Mouse (Mus musculus) hindbrain, embryonic 13.5 days (tissue): Measurements from ENCODE around the gene Hist1h2af. TPM values are rescaled to one million over a fixed set of nuclear protein-coding genes. Genes with fewer than 3 reads are reported as not detected.
"Not testable (repeated sequence)": the region's sequence is repeated elsewhere in the genome, so short reads cannot be mapped to it uniquely, and the experiment has no call there.

ENCODE experiments used
- ATAC-seq: fragments of 200-750 bp; cut with Nextera tagmentation; 2 replicates; pipeline ENCODE4 v1.8.0; 2017; ENCODE audit warnings: moderate TSS enrichment; ENCODE audit not compliant: low FRiP score
- H3K27ac ChIP-seq: fragments of 300-500 bp; sonication (generic); 2 replicates; pipeline ENCODE4 v1.5.1; 2015; ENCODE audit warnings: inconsistent platforms, mild to moderate bottlenecking, moderate library complexity
- H3K27me3 ChIP-seq: fragments of 300-500 bp; sonication (generic); 2 replicates; pipeline ENCODE4 v1.6.1; 2015; ENCODE audit warnings: mild to moderate bottlenecking, inconsistent platforms
- H3K36me3 ChIP-seq: fragments of 300-500 bp; sonication (generic); 2 replicates; pipeline ENCODE4 v1.6.1; 2015; ENCODE audit warnings: mild to moderate bottlenecking, inconsistent platforms
- H3K4me1 ChIP-seq: fragments of 300-500 bp; sonication (generic); replicated peaks from 2 replicates; pipeline ENCODE4 v1.6.1; 2015; ENCODE audit warnings: inconsistent platforms
- H3K4me2 ChIP-seq: fragments of 300-500 bp; sonication (generic); 2 replicates; pipeline ENCODE4 v1.6.1; 2015; ENCODE audit warnings: inconsistent platforms, mild to moderate bottlenecking, moderate library complexity
- H3K4me3 ChIP-seq: fragments of 300-500 bp; sonication (generic); 2 replicates; pipeline ENCODE4 v1.5.1; 2015; ENCODE audit warnings: mild to moderate bottlenecking, inconsistent platforms
- H3K9ac ChIP-seq: fragments of 300-500 bp; sonication (generic); 2 replicates; pipeline ENCODE4 v1.6.1; 2015; ENCODE audit warnings: mild to moderate bottlenecking, inconsistent platforms
- H3K9me3 ChIP-seq: fragments of 300-500 bp; sonication (generic); 2 replicates; pipeline ENCODE4 v1.6.1; 2016; ENCODE audit warnings: inconsistent platforms
- WGBS: fragments of 180-500 bp; shearing (Covaris S2); methylation state at CpG from one replicate; pipeline ENCODE4 v1.1.7; 2015; 5-methylcytosine and 5-hydroxymethylcytosine counted together
- polyA plus RNA-seq: library from polyadenylated mRNA; unstranded; fragments of >200 nt; fragmentation: Nextera tagmentation; extraction: Ambion mirVana; gene quantifications from 2 replicates; pipeline ENCODE4 v1.2.1, GENCODE M21; 2015

Hist1h2af gene
- polyA plus RNA-seq, 1 experiment from 2014 or later, result 2.4 TPM

DNA sequence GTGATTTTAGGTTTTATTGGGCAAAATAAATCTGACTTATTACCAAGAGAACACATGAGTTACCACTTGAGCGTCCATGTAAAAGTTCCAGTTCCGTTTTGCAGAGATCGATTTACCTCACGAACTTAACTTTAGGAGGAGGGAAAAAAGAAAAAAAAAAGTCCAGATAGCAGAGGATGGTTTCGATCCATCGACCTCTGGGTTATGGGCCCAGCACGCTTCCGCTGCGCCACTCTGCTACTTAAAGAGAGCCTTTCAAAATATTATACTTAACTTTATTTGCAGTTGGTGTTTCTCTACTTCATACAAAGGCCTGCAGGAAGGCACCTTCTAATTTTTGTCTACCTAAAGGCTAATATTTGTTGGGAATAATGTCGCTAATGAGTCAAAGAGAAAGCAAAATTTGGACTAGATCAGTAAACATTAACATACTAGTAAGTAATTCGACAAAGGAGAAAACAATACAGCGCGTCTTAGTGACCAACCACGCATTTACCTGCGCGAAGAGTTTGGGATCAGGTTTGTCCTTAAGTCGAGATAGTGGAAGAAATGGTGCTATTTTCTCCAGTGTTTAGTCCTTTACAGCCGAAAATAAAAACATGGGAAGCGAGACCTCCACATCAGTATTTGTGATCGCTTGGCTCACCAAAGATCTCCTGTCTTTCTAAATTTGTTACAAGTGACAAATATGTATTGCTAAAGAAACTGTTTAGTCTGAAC, 3.4 kb upstream of the Hist1h2af start:
- Histone ChIP-seq H3K9ac (peak overlapping the region; percentile 83), H3K4me2 (peak overlapping the region; percentile 74), H3K27me3 (no peaks in the 10 kb centered on the region), H3K9me3 (no peaks in the 10 kb centered on the region), H3K4me3 (peak overlapping the region; percentile 51), H3K27ac (peak overlapping the region; percentile 96), H3K36me3 (no peaks in the 10 kb centered on the region), H3K4me1 (peaks cover 45% of the 10 kb centered on the region)
- no peak for ATAC-seq
- under 1% methylated on average over 20 of the region's 20 CpGs for WGBS

DNA sequence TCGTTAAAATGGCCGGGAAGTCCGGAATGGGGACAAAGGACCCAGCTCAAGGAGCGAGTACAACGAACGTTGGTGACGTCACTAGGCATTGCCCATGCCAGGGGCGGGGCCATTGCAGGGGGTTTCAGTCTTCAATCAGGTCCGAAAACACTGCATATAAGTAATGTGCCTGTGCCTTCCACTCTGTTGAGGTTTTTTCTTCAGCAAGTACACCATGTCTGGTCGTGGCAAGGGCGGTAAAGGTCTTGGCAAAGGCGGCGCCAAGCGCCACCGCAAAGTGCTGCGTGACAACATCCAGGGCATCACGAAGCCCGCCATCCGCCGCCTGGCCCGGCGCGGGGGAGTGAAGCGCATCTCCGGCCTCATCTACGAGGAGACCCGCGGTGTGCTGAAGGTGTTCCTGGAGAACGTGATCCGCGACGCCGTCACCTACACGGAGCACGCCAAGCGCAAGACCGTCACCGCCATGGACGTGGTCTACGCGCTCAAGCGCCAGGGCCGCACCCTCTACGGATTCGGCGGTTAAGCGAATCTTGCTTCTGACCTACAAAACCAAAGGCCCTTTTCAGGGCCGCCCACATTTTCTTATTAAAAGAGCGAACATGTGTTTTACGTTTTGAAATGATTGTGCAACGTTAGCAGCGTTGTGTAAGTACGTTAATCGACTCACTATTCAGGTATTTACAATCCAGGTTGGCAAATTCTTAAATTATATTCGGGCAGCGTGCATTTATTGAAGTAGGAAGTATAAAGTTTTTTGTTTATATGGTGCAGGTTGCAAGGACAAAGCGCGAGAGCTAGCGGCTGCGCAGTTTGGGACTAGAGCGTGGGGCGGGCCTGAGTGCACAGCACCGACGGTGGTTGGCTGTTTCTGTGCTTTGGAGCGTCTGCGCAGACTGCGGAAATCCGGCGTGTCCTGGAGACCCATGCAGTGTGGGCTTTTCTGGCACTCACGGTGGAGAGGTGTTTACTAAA, 2.5 kb upstream of the Hist1h2af start, which contains the start of gene Hist1h4h:
Gene Hist1h4h, plus strand, starts transcription at position 150 of the 975 bp plus-strand sequence.
- WGBS, result under 1% methylated on average over 59 of the region's 70 CpGs
- H3K27ac ChIP-seq, result peak within 1 kb of the TSS; percentile 96
- no peaks in the 10 kb centered on the region for H3K9me3 ChIP-seq
- no peaks in the 10 kb centered on the region for H3K27me3 ChIP-seq
- peak within 1 kb of the TSS; percentile 74 for H3K4me2 ChIP-seq
- peaks cover 45% of the 10 kb centered on the region for H3K4me1 ChIP-seq
- H3K4me3 ChIP-seq, result peak within 1 kb of the TSS; percentile 51
- peak; percentile 86 for ATAC-seq
- H3K36me3 ChIP-seq, result no peaks in the 10 kb centered on the region
- H3K9ac ChIP-seq, result peak within 1 kb of the TSS; percentile 83

DNA sequence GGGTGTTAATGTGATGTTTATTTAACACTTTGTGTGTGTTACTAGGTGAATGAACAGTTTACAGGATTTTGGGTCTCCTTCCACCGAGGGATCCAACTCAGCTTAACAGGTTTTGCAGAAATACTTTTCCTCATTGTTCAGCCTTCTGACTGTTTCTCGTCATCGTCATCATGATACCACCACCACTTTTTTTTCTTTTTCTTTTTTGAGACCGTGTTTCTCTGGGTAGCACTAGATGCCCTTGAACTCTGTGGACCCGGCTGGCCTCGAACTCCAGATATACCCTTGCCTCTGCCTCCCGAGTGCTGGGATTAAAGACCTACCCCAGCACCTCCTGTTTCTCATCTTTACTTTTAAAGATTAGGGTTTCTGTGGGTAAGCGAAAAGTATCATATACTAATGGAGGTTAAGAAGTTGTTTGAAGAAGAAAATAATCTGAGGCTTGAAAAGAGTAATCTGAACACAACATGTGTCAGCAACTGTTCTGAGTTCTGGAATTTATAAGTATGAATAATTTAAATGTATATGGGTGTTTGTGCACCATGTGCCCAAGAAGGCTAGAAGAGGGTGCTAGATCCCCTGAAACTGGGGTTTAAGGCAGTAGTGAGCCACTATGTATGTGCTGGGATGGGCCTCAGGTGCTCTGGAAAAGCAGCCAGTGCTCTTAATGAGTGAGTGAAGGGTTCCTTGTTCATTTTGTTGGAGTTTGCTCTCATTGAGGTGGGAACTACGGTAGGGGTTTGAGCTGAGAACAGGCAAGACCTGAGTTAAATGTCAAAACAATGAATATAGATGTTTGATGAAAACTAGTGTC, 1.2 kb upstream of the Hist1h2af start:
- H3K4me2 ChIP-seq, result peak overlapping the region; percentile 74
- no peaks in the 10 kb centered on the region for H3K9me3 ChIP-seq
- peak overlapping the region; percentile 96 for H3K27ac ChIP-seq
- WGBS, result 28% methylated on average over 9 of the region's 9 CpGs
- H3K4me3 ChIP-seq, result peak overlapping the region; percentile 51
- peak overlapping the region; percentile 83 for H3K9ac ChIP-seq
- H3K36me3 ChIP-seq, result no peaks in the 10 kb centered on the region
- H3K4me1 ChIP-seq, result peaks cover 49% of the 10 kb centered on the region
- no peaks in the 10 kb centered on the region for H3K27me3 ChIP-seq
- no peak for ATAC-seq

DNA sequence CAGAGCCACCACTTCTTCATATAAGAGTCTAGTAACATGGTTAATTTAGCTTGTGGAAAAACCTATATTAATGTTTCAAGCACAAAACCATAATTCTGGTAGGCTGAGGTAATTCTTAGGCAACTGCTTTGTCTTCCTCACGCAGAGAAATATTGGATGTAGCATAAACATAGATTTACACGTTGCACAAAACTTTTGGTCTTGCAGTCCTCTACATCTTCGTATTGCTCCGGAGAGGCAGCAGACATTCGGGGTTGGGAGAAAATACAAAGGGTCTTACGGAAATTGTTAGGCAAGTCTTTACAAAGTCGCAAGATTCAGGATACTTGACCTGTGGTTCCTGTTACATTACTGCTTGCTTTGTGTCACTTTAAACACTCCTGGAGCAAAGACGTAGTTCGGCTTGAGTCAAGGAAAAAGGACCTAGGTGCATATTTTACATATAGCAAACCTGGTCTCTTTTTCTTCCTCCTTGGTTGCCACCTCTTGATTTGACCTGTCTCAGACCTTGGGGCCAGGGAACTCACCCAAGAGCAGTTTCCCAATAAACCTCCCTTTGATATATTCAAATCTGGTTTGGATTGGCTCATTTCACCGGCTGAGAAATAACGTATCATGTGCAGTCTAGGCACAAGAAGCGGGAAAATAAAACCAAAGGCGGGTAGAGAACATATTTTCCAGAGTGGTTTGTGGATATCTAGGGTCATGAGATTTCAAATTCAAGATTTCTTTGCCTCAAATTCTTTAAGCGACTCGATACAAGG, 844 bp downstream of the Hist1h2af start:
- peaks cover 39% of the 10 kb centered on the region for H3K4me1 ChIP-seq
- no peaks in the 10 kb centered on the region for H3K9me3 ChIP-seq
- peak overlapping the region; percentile 60 for H3K9ac ChIP-seq
- H3K4me3 ChIP-seq, result peak overlapping the region; percentile 51
- no peaks in the 10 kb centered on the region for H3K27me3 ChIP-seq
- no peaks in the 10 kb centered on the region for H3K36me3 ChIP-seq
- H3K27ac ChIP-seq, result peak overlapping the region; percentile 69
- under 1% methylated on average over 15 of the region's 15 CpGs for WGBS
- no peak for ATAC-seq
- H3K4me2 ChIP-seq, result peak overlapping the region; percentile 74

GRCm38 (mm10) chr13:23535137-23536075, 1.7 kb downstream of the Hist1h2af start, which contains the start of gene Hist1h3g:
Gene Hist1h3g, plus strand, starts transcription at chr13:23535422.
- Histone ChIP-seq H3K9ac (peak within 1 kb of the TSS; percentile 64), H3K4me3 (peak within 1 kb of the TSS; percentile 51), H3K4me2 (peak within 1 kb of the TSS; percentile 74), H3K4me1 (peaks cover 39% of the 10 kb centered on the region), H3K27ac (peak within 1 kb of the TSS; percentile 69)
- not testable (repeated sequence) for H3K9me3 ChIP-seq, H3K27me3 ChIP-seq, H3K36me3 ChIP-seq
- WGBS, result under 1% methylated on average over 54 of the region's 62 CpGs
- ATAC-seq, result peak; percentile 90

DNA sequence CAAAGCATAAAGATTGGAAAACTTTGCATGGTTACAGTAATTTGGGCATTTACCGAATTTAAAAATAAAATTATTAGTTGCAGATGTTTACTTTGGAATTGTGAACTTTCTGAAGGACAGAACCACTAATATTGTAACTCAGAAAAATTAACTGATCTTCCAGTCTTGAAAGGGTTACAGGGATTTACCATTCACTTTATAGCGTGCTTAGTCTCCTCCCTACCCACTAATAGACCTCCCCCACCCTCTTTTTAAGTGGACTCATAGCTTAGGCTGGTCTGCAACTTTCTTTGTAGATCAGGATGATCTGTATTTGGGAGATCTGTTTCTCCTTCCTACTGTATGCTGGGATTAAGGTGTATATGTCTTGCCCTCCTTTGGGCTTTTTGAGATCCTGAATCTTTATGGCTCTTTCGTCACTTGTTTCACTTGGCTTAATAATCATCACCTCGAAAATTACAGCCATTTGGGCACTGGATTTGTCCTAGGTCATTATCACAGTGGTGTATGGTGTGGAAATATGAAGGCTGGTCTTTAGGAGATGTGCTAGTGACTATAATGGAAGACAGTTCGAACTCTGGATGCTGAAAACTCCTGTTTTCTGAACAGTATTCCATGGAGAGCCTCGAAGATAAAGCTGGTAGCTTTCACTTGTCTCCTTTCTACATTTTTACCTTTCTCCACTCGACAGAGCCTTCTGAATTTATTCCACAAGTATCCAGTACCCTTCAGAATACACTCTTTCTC, 2.5 kb downstream of the Hist1h2af start:
- Histone ChIP-seq H3K27ac (no peak overlapping the region), H3K36me3 (no peaks in the 10 kb centered on the region), H3K27me3 (no peaks in the 10 kb centered on the region), H3K9ac (peak overlapping the region; percentile 43; the same call in 1 of the 2 replicates), H3K9me3 (no peaks in the 10 kb centered on the region), H3K4me2 (peak overlapping the region; percentile 74), H3K4me3 (peak overlapping the region; percentile 51), H3K4me1 (peaks cover 39% of the 10 kb centered on the region)
- WGBS, result 23% methylated on average over 7 of the region's 7 CpGs
- ATAC-seq, result no peak

- H3K4me1 ChIP-seq, result peaks cover 36% of the 10 kb centered on the region
- H3K9me3 ChIP-seq, result no peaks in the 10 kb centered on the region
- no peak overlapping the region for H3K4me3 ChIP-seq
- no peaks in the 10 kb centered on the region for H3K27me3 ChIP-seq
- no peak for ATAC-seq
- no peak overlapping the region for H3K9ac ChIP-seq
- H3K36me3 ChIP-seq, result no peaks in the 10 kb centered on the region
- no peak overlapping the region for H3K27ac ChIP-seq
- 87% methylated on average over 3 of the region's 3 CpGs for WGBS
- H3K4me2 ChIP-seq, result peak overlapping the region; percentile 74
Observed at GRCm38 (mm10) chr13:23537006-23537710, 3.5 kb downstream of the Hist1h2af start.

- H3K4me2 ChIP-seq, result no peak overlapping the region
- H3K27ac ChIP-seq, result no peak overlapping the region
- WGBS, result 75% methylated on average over 5 of the region's 5 CpGs
- H3K9ac ChIP-seq, result no peak overlapping the region
- no peaks in the 10 kb centered on the region for H3K36me3 ChIP-seq
- H3K9me3 ChIP-seq, result no peaks in the 10 kb centered on the region
- no peaks in the 10 kb centered on the region for H3K27me3 ChIP-seq
- ATAC-seq, result no peak
- peaks cover 31% of the 10 kb centered on the region for H3K4me1 ChIP-seq
- H3K4me3 ChIP-seq, result no peak overlapping the region
Observed at GRCm38 (mm10) chr13:23538249-23538648, 4.5 kb downstream of the Hist1h2af start.

DNA sequence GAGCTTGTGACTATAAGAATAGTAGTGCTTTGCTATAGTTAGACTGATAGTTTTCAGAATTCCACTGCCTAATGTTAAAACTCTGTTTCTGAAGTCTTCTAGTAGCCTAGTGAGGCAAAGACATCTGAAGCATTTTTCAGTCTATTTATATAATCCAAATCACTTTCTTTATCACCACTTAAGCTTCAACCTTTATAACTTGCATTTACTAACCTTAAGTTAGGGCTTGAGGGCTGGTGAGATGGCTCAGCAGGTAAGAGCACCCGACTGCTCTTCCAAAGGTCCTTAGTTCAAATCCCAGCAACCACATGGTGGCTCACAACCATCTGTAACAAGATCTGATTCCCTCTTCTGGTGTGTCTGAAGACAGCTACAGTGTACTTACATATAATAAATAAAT, 6.1 kb downstream of the Hist1h2af start:
- not testable (repeated sequence) for ATAC-seq, H3K9me3 ChIP-seq, H3K4me3 ChIP-seq, H3K9ac ChIP-seq, H3K27ac ChIP-seq, H3K4me2 ChIP-seq, H3K36me3 ChIP-seq, H3K27me3 ChIP-seq
- peaks cover 20% of the 10 kb centered on the region for H3K4me1 ChIP-seq
- WGBS, result 64% methylated on average over 1 of the region's 1 CpGs
